In the genomic region with DNA sequence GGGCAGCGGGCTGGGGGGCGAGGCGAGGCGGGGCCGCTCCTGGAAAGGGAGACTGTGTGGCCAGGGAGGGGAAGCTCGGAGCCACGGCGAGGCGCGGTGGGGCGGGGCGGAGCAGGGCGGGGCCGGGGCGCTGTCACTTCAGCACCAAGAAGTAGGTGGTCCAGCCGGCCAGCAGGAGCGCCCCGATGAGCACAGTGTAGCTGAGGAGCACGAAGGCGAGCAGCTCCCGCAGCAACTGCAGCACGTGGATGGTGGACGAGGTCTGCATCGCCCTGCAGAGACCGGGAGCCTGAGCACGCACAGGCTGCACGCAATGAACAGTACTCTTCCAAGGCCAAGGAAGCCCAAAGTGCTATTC, we compare ENCODE assay signal across 8 mouse cellular contexts. TPM values are rescaled to one million over a fixed set of nuclear protein-coding genes. Genes with fewer than 3 reads are reported as not detected.
DNase-seq lines count a peak whose midpoint lies in the region; ATAC-seq and TF ChIP-seq lines count a peak whose summit lies in the region.
"Had no signal": no experiment of that assay in that cellular context is flagged by ENCODE, and none has a peak within 500 bp of the region (broad histone marks: within the 10 kb centered on the region; RNA-seq: fewer than 3 reads in every experiment).

No protein-coding gene starts in this region.

- H3K9me3 ChIP-seq in neural tube, embryonic 11.5 days (ENCODE audit: control insufficient read depth, low read length): no peaks in the 10 kb centered on the region
- H3K9me3 ChIP-seq in limb, embryonic 10.5 days (replicated peaks): no peaks in the 10 kb centered on the region
- H3K9me3 ChIP-seq in neural tube, embryonic 13.5 days: no peaks in the 10 kb centered on the region

- peak overlapping the region; percentile 29; the same call in 1 of the 2 replicates for H3K27ac ChIP-seq in neural tube, embryonic 11.5 days (ENCODE audit: low read depth, low read length)
- H3K27ac ChIP-seq in embryonic fibroblast, embryonic 13.5 days (ENCODE audit: insufficient read depth, low read length): no peak overlapping the region
- H3K27ac ChIP-seq in limb, embryonic 10.5 days: 0 out of 2 replicates have a peak overlapping the region, but pooled peaks have one; percentile 89
- H3K27ac ChIP-seq in neural tube, embryonic 13.5 days (replicated peaks): peak overlapping the region; percentile 74

- WGBS in neural tube, embryonic 11.5 days: under 1% methylated on average over 27 of the region's 27 CpGs
- 2% methylated on average over 27 of the region's 27 CpGs for WGBS in limb, embryonic 10.5 days
- WGBS in neural tube, embryonic 13.5 days: 1% methylated on average over 27 of the region's 27 CpGs

- peak overlapping the region; percentile 48 for H3K9ac ChIP-seq in neural tube, embryonic 11.5 days (ENCODE audit: low read length)
- peak overlapping the region; percentile 62 for H3K9ac ChIP-seq in neural tube, embryonic 13.5 days

- peak overlapping the region; percentile 72 for H3K4me2 ChIP-seq in neural tube, embryonic 11.5 days (ENCODE audit: low read depth)
- H3K4me2 ChIP-seq in neural tube, embryonic 13.5 days: peak overlapping the region; percentile 69

- H3K4me1 ChIP-seq in neural tube, embryonic 11.5 days (ENCODE audit: control insufficient read depth, insufficient read depth, low read length): peaks cover 5% of the 10 kb centered on the region; the same call in 1 of the 2 replicates
- 0 out of 2 replicates have a peak, but pooled peaks cover 2% of the 10 kb centered on the region for H3K4me1 ChIP-seq in embryonic fibroblast, embryonic 13.5 days (ENCODE audit: control insufficient read depth, insufficient read depth, low read length)
- peaks cover 36% of the 10 kb centered on the region for H3K4me1 ChIP-seq in limb, embryonic 10.5 days
- peaks cover 36% of the 10 kb centered on the region for H3K4me1 ChIP-seq in neural tube, embryonic 13.5 days (replicated peaks)

- H3K36me3 ChIP-seq in neural tube, embryonic 11.5 days (ENCODE audit: control insufficient read depth, insufficient read depth, low read length): no peaks in the 10 kb centered on the region; the same call in 1 of the 2 replicates
- H3K36me3 ChIP-seq in limb, embryonic 10.5 days: peaks cover 18% of the 10 kb centered on the region
- peaks cover 30% of the 10 kb centered on the region for H3K36me3 ChIP-seq in neural tube, embryonic 13.5 days

- peak; percentile 92 for ATAC-seq in neural tube, embryonic 11.5 days (ENCODE audit: insufficient read depth, low FRiP score, low TSS enrichment)
- ATAC-seq in neural tube, embryonic 13.5 days (ENCODE audit: low read depth): peak; percentile 94

- DNase-seq in neural tube, embryonic 11.5 days (ENCODE audit: low spot score): no peak
- DNase-seq in neural tube, embryonic 10.5 days (ENCODE audit: extremely low spot score, low spot score): no peak
- DNase-seq in limb, embryonic 10.5 days (ENCODE audit: low spot score): peak; percentile 96
- no peak for DNase-seq in ovary, postnatal 14 days (ENCODE audit: low spot score)
- DNase-seq in spleen, postnatal 14 days (ENCODE audit: low spot score in 2 of 2): no peak

- no peak for TF ChIP-seq POLR2A in embryonic fibroblast, embryonic 13.5 days (IDR thresholded peaks at IDR 0.05; ENCODE audit: low read depth, low read length)

- H3K27me3 ChIP-seq in neural tube, embryonic 11.5 days (ENCODE audit: control insufficient read depth, insufficient read depth, low read length): no peaks in the 10 kb centered on the region
- no peaks in the 10 kb centered on the region for H3K27me3 ChIP-seq in limb, embryonic 10.5 days (ENCODE audit: low read depth, poor library complexity, severe bottlenecking)
- no peaks in the 10 kb centered on the region for H3K27me3 ChIP-seq in neural tube, embryonic 13.5 days

- peak overlapping the region; percentile 95 for H3K4me3 ChIP-seq in neural tube, embryonic 11.5 days (ENCODE audit: low read depth, low read length)
- peak overlapping the region; percentile 66 for H3K4me3 ChIP-seq in embryonic fibroblast, embryonic 13.5 days (ENCODE audit: insufficient read depth, low read length)
- H3K4me3 ChIP-seq in limb, embryonic 10.5 days: peak overlapping the region; percentile 98
- peak overlapping the region; percentile 88 for H3K4me3 ChIP-seq in neural tube, embryonic 13.5 days

- TF ChIP-seq CTCF in embryonic fibroblast, embryonic 13.5 days (IDR thresholded peaks at IDR 0.05; ENCODE audit: borderline replicate concordance, insufficient read depth, low read length): no peak

RNA-seq across cellular contexts. Expression of gene Diablo, which starts 0.4 kb away (rescaled TPM):
- polyA plus RNA-seq in neural tube, embryonic 11.5 days (2014; fragmentation: Nextera tagmentation; extraction: Ambion mirVana): 142 and 143 TPM in 2 replicates
- 43.1 and 51.4 TPM in 2 replicates for polyA plus RNA-seq in embryonic fibroblast, embryonic 13.5 days (2011; ENCODE audit: insufficient read length, low read depth, missing spikeins)
- 120 and 122 TPM in 2 replicates for polyA plus RNA-seq in limb, embryonic 10.5 days (2016; fragmentation: Nextera tagmentation; extraction: Ambion mirVana)
- polyA plus RNA-seq in neural tube, embryonic 13.5 days (2015; fragmentation: Nextera tagmentation; extraction: Ambion mirVana): 128 and 137 TPM in 2 replicates

RNA-seq across cellular contexts. Expression of gene Gm49027, which starts 0.9 kb away (rescaled TPM):
- polyA plus RNA-seq in neural tube, embryonic 11.5 days (2014; fragmentation: Nextera tagmentation; extraction: Ambion mirVana): 0.27 TPM in 1 of 2 replicates, not detected in the other
- polyA plus RNA-seq in embryonic fibroblast, embryonic 13.5 days (2011; ENCODE audit: insufficient read length, low read depth, missing spikeins): not detected in 2 replicates
- not detected in 2 replicates for polyA plus RNA-seq in limb, embryonic 10.5 days (2016; fragmentation: Nextera tagmentation; extraction: Ambion mirVana)
- polyA plus RNA-seq in neural tube, embryonic 13.5 days (2015; fragmentation: Nextera tagmentation; extraction: Ambion mirVana): 10.4 and 21.5 TPM in 2 replicates

RNA-seq across cellular contexts. Expression of gene B3gnt4, which starts 14.1 kb away (rescaled TPM):
- 1.4 and 1.5 TPM in 2 replicates for polyA plus RNA-seq in neural tube, embryonic 11.5 days (2014; fragmentation: Nextera tagmentation; extraction: Ambion mirVana)
- not detected in 2 replicates for polyA plus RNA-seq in embryonic fibroblast, embryonic 13.5 days (2011; ENCODE audit: insufficient read length, low read depth, missing spikeins)
- polyA plus RNA-seq in limb, embryonic 10.5 days (2016; fragmentation: Nextera tagmentation; extraction: Ambion mirVana): 1.1 and 1.3 TPM in 2 replicates
- polyA plus RNA-seq in neural tube, embryonic 13.5 days (2015; fragmentation: Nextera tagmentation; extraction: Ambion mirVana): 1.3 and 1.5 TPM in 2 replicates

RNA-seq across cellular contexts. Expression of gene Il31, which starts 35.1 kb away (rescaled TPM):
- not detected in 2 replicates for polyA plus RNA-seq in neural tube, embryonic 11.5 days (2014; fragmentation: Nextera tagmentation; extraction: Ambion mirVana)
- not detected in 2 replicates for polyA plus RNA-seq in embryonic fibroblast, embryonic 13.5 days (2011; ENCODE audit: insufficient read length, low read depth, missing spikeins)
- polyA plus RNA-seq in limb, embryonic 10.5 days (2016; fragmentation: Nextera tagmentation; extraction: Ambion mirVana): not detected in 2 replicates
- polyA plus RNA-seq in neural tube, embryonic 13.5 days (2015; fragmentation: Nextera tagmentation; extraction: Ambion mirVana): not detected in 2 replicates
- polyA plus RNA-seq: large intestine, adult 2 months had no signal

RNA-seq across cellular contexts. Expression of gene Lrrc43, which starts 35.3 kb away (rescaled TPM):
- polyA plus RNA-seq in neural tube, embryonic 11.5 days (2014; fragmentation: Nextera tagmentation; extraction: Ambion mirVana): not detected in 2 replicates
- polyA plus RNA-seq in embryonic fibroblast, embryonic 13.5 days (2011; ENCODE audit: insufficient read length, low read depth, missing spikeins): not detected in 2 replicates
- polyA plus RNA-seq in limb, embryonic 10.5 days (2016; fragmentation: Nextera tagmentation; extraction: Ambion mirVana): 0.08 TPM in 1 of 2 replicates, not detected in the other
- polyA plus RNA-seq in neural tube, embryonic 13.5 days (2015; fragmentation: Nextera tagmentation; extraction: Ambion mirVana): 0.10 TPM in 1 of 2 replicates, not detected in the other
- polyA plus RNA-seq: large intestine, adult 2 months had no signal
